Mouse (Mus musculus) spleen, postnatal 36 days (tissue): ENCODE measurements at regions not wholly inside any gene's neighbourhood (a gene's known extent, or its start where the extent isn't known, plus 50 kb on each side); places are given as distances from the start of the nearest gene placed in this dataset.

Experiments
- DNase-seq, 2 experiments: peaks; one replicate each; pipeline ENCODE4 v3.0.0; 2022; ENCODE audit warnings: low spot score in 2 of 2, mixed read lengths in 1 of 2

- DNase-seq: no peak
Measured at GRCm38 (mm10) chr4:47724331-47725004, 250.0 kb downstream of the Sec61b start.

DNA sequence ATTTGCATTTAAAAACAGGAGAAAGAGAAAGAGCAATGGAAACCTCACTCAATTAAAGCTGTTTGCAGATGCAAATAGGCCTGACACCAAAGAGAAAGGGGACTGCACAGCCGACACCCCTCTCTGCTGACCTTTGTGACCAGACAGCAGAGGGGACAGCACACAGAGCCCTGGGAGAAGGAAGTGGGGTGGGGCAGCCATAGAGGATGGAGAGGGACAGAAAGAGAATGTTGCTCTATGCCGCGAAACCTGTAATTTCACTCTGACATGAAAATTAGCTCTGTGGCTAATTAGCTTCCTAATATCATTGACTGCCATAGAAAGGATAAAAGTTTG lies 250.5 kb downstream of the Sec61b start:
- DNase-seq: no peak

GRCm38 (mm10) chr4:47746498-47747190 lies 272.2 kb downstream of the Sec61b start:
- DNase-seq: peak; percentile 59 to 64

- DNase-seq: no peak
Measured at GRCm38 (mm10) chr4:47772230-47772920, 272.6 kb upstream of the Nr4a3 start.

DNA sequence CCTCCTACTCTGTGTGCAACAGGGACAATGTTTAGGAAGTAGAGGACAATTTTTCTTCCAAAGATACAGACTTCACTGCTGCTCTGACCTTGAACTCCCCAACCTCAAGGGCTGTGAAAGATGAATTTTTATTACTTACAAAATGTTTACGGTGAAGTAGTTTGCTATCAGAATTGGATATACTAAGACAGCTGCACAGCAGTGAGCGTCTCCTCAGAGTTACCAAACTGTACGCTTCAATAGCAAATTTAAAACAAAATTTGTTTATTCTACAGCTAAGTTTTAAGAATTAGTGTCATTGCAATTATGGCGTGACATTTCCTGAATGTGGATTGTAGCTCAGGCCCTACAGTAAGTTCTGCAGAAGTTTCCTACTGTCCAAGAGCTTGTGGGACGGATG lies 270.3 kb upstream of the Nr4a3 start:
- no peak for DNase-seq

GRCm38 (mm10) chr4:47781039-47781438 lies 263.9 kb upstream of the Nr4a3 start:
- DNase-seq: no peak

GRCm38 (mm10) chr4:47796977-47797376 lies 248.0 kb upstream of the Nr4a3 start:
- DNase-seq: no peak

DNA sequence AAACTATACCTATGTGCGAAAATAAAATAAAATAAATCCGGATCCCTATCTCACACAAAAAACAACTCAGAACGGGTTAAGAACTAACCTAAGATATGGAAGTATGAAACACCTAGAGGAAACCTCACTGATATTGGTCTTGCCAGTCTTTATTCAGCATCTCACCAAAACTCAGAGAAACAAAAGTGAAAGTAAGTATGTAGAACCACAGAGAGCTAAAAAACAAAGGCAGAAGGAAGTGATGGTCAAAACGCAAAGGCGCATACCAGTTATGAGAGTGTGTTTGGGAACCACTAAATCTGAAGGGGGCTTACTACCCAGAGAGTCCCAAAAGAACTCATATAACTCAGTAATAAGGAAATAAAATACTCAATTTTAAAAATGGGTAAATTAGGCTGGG lies 245.8 kb upstream of the Nr4a3 start:
- peak; percentile 13 to 34 for DNase-seq

DNA sequence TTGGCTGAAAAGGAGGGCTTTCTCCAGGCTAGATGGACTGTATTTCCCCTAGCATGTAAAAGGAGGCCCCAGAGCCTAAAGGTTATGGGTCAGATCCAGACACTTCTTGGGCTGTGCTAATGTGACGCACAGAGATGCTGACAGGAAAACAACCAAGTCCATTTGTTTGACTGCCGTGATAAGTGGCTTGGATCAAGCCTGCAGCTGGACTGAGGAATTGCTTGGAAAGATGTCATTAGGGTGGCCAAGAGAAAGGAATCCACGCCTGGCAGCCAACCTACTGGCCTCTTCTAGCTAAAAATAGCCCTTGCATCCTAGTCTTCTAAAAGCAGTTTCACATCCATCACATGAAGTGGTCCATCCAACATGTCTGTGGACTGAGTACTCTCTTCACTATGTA lies 241.8 kb upstream of the Nr4a3 start:
- DNase-seq: no peak

DNA sequence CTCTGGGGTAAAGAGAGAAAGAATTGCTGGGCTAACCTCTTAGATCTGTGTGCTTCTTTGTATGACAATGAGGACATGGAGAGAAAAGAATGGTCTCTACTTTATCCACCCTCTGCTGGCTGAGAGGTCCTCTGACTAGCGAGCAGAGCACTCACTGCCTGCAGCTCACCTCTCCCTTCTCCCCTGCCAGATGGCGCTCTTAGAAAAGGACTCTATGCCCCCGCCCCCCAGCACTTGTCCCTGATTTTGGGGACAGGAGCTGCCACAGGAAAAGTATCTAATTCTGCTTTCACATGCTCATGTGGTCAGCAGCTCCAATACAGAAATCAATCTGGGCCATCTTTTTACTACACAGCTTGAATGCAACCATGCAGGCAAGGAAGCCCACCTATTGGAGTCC lies 237.1 kb upstream of the Nr4a3 start:
- no peak for DNase-seq

- no peak for DNase-seq
Measured at GRCm38 (mm10) chr4:47814030-47814429, 230.9 kb upstream of the Nr4a3 start.

DNA sequence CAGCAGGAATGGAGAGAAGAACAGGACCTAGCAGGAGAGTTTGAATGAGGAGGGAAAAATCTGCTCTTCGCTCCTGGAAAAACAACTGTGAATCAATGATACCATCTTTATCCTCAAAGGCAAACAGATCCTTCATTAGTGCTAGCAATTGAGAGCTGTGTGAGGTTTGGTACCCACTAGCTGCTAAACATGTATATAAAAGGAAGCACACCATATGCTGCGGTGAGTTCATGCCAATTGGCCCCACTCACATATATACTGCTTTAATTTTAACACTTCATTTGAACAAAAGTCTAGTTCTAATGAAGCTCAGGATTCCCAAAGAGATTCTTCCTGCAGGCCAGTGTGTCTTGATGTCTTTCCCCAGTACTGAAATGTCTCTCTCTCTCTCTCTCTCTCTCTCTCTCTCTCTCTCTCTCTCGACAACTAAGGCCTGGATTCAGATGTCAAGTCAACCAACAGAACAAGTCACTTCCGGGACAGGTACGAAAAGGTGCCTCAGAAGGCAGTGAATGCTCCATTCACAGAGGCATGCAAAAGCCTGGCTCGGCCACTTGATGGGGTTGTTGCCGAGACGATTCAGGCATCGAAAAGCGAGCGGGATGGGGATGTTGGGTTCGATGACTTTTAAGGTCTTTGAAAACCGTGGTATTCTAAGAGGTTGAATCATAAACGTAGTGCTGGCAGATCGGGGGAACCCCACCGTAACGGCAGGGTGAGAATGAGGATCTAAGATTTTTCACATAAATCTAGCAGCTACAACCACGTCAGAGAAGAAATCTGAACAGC lies 226.4 kb upstream of the Nr4a3 start:
- peak; percentile 5 to 35 for DNase-seq

DNA sequence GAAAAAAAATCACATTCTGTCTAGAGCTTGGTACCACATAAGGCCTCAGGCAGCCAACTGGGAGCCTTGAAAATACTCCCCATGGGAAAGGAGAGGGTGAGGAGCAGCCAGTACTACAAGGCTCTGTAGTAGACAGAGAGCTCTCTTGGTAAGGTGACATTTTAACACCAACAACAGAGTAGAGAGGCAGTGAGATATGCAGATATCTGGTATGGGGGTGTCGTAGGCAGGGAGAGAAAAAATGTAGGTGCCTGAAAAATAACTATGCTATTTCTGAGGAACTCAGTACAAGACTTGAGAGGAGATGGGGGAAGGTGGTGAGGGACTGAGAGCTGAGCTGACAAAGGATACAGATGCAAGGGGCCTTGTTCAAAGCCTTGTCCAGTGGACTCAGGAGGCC lies 224.4 kb upstream of the Nr4a3 start:
- DNase-seq: no peak

DNA sequence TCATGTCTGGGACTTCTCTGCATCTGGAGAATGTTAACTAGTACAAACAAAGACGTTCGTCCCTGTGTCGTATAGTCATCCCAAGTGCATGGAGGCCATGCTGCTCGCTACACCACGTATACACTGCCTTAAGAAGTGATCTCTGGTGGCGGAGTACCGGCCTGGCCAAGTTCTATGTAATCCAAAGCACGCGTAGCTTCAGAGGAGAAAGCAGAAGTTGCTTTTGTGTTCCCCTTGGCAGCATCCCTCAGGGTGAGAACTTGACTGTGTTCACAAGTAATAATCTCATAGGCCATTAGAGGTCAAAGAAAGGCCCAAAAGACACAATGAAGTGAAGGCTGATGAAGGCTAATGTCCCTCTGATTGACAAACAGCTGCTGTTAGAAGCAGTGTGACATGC lies 221.7 kb upstream of the Nr4a3 start:
- DNase-seq: no peak

GRCm38 (mm10) chr4:47824083-47824482 lies 220.9 kb upstream of the Nr4a3 start:
- DNase-seq: no peak

- DNase-seq: no peak
Measured at GRCm38 (mm10) chr4:47832905-47833304, 212.0 kb upstream of the Nr4a3 start.

GRCm38 (mm10) chr4:47838411-47838810 lies 206.5 kb upstream of the Nr4a3 start:
- DNase-seq: no peak

DNA sequence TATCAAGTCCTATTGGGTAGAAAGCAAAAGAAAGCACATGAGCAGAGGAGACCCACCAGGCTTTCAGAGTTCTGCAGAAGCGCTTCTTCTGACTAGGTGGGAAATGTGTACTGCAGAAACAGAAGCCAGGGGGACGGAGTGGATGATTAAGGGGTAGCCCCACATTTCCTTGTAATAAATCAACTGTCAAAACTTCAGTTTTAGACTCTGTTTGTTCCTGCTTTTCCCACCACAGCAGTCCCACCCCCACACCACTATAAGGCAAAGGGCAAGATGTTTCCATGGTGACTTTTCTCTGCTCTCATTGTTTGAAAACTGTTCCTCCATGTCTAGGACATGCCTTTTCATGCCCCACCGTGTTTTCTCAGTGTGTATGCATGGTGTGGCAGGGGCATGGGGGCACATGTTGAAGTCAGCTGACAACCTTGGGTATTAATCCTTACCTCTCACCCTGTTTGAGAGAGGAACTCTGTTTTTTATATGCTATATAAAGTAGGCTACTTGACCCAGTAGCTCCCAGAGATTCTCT lies 202.8 kb upstream of the Nr4a3 start:
- no peak for DNase-seq

DNA sequence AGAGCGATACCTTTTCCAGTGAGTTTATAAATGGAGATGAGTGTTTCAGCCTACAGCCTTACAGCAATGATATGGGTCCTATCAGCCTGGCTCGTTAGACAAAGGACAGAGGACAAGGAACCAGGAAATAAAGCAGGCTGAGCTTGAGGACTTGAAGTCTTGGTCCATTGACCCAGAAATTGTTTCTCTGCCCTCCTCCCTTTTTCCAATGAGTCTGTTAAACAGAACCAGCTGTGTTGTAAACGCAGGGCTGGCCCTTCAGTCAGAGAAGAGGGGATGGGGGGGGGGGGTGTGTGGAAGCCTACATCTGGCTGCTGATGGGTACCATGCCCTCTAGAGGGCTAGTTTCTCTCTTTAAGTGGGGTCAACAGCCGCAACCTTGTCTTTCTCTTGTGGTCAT lies 199.7 kb upstream of the Nr4a3 start:
- DNase-seq: no peak

- DNase-seq: no peak
Measured at GRCm38 (mm10) chr4:47846389-47847318, 198.3 kb upstream of the Nr4a3 start.

DNA sequence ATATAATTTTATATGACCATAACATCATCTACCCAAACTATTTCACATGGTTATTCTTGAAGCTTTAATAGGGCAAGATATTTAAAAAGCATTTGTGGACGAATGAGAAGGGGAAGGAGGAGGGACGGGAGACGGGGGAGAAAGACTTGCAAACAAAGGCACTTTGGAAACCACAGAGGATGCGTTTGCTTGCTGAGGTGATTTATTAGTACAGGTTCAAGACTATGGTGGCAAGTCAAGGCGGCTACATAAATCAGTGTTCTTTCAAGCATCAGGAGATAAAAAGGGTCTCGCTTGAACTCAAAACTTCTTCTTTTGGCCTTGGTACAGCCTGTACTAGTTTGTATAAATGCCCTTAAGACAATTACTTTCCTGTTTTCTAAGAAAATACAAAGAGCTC lies 183.8 kb upstream of the Nr4a3 start:
- no peak for DNase-seq
